Mouse (Mus musculus) induced T-regulatory cell, adult 2 months (primary cell): ENCODE measurements around the gene Txnip.

Experiments
- DNase-seq: peaks from one replicate; pipeline ENCODE4 v3.0.0-alpha.2; 2012; ENCODE audit warnings: low read depth

The Txnip gene

GRCm38 (mm10) chr3:96551890-96552289, 5.9 kb upstream of the Txnip start:
- no peak for DNase-seq

GRCm38 (mm10) chr3:96553601-96554000, 4.2 kb upstream of the Txnip start:
- DNase-seq, result no peak

GRCm38 (mm10) chr3:96554251-96554650, 3.5 kb upstream of the Txnip start:
- no peak for DNase-seq

- DNase-seq, result no peak
Observed at GRCm38 (mm10) chr3:96555041-96555596, 2.6 kb upstream of the Txnip start.

GRCm38 (mm10) chr3:96555999-96556614, 1.6 kb upstream of the Txnip start:
- DNase-seq, result peak; percentile 58

- peak; percentile 85 for DNase-seq
Observed at GRCm38 (mm10) chr3:96556651-96557635, 814 bp upstream of the Txnip start.

- DNase-seq, result no peak
Observed at GRCm38 (mm10) chr3:96558159-96558558, 402 bp downstream of the Txnip start.

- DNase-seq, result peak; percentile 56
Observed at GRCm38 (mm10) chr3:96558668-96559196, 975 bp downstream of the Txnip start.

- DNase-seq, result no peak
Observed at GRCm38 (mm10) chr3:96559398-96559910, 1.7 kb downstream of the Txnip start.

- DNase-seq, result no peak
Observed at GRCm38 (mm10) chr3:96559911-96560850, 2.4 kb downstream of the Txnip start.

- DNase-seq, result no peak
Observed at GRCm38 (mm10) chr3:96560881-96561668, 3.3 kb downstream of the Txnip start.

GRCm38 (mm10) chr3:96561946-96562681, 4.4 kb downstream of the Txnip start:
- DNase-seq, result no peak

- peak; percentile 76 for DNase-seq
Observed at GRCm38 (mm10) chr3:96563267-96563666, 5.5 kb downstream of the Txnip start.

GRCm38 (mm10) chr3:96563911-96564632, 6.3 kb downstream of the Txnip start:
- DNase-seq, result no peak

- DNase-seq, result peak; percentile 77
Observed at GRCm38 (mm10) chr3:96564633-96565032, 6.9 kb downstream of the Txnip start.

- no peak for DNase-seq
Observed at GRCm38 (mm10) chr3:96565105-96565504, 7.3 kb downstream of the Txnip start.

- DNase-seq, result peak; percentile 57
Observed at GRCm38 (mm10) chr3:96566661-96567450, 9.1 kb downstream of the Txnip start.

- no peak for DNase-seq
Observed at GRCm38 (mm10) chr3:96568605-96569004, 10.8 kb downstream of the Txnip start.
